Mouse (Mus musculus) 3T3-L1 (cell line): ENCODE data around the gene Rasa3.

Experiments used
- DNase-seq: peaks from one replicate; pipeline ENCODE4 v3.0.0-alpha.2; 2015; ENCODE audit warnings: low read depth, low spot score

The Rasa3 gene

GRCm38 (mm10) chr8:13677413-13677883 is at the start of gene Rasa3:
TSS of gene Rasa3 (minus strand) at chr8:13677603.
- peak; percentile 97 for DNase-seq

DNA sequence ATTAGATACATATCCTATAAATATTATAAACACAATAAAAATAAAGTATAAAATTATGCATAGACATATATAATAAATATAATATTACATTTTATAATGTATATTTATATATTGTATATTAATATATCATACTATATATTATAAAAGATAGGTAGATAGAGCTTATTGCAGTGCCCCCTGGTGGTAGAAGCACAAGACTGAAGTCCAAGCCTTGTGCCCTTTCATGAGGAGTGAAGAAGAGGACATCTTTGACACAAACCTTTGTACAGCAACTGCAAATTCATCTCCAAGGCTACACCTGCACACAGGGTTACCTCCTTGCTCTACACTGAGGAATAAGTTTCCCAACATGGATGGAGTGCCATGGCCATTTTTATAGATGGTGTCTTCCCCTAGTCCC is 48.3 kb upstream of the Rasa3 start:
- peak; percentile 79 for DNase-seq

DNA sequence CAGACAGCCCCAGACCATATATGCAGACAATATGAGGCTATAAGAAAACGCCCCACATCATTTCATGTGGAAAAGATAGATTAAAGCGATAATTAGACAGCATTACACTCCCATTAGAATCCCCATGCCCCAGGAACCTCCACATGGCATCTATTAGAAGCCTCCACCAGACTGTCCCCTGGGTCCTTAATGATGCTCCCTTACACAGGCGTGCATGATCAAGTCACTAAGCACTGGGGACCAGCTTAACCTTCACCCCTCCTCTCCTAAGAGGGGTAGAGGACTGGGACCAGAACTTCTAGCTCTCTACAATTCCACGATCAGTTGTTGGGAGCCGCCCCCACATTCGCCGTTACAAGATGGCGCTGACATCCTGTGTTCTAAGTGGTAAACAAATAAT is 41.6 kb upstream of the Rasa3 start:
- no peak for DNase-seq

DNA sequence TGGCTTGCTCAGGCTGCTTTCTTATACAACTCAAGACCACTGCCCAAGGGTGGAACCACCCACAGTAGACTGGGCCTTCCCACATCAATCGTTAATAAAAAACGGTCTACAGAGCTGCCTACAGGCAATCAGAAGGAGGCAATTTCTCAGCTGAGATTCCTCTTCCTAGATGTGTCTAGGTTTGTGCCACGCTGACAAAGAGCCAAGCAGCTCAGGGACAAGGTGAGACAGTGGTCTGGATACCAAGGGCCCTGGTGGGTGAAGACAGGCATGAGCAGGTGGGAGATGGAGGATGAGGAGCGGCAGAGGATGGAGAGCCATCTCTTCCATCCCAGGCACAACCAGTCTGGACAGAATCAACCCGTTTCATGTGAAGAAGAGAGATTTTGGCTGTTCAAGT is 31.1 kb upstream of the Rasa3 start:
- no peak for DNase-seq

DNA sequence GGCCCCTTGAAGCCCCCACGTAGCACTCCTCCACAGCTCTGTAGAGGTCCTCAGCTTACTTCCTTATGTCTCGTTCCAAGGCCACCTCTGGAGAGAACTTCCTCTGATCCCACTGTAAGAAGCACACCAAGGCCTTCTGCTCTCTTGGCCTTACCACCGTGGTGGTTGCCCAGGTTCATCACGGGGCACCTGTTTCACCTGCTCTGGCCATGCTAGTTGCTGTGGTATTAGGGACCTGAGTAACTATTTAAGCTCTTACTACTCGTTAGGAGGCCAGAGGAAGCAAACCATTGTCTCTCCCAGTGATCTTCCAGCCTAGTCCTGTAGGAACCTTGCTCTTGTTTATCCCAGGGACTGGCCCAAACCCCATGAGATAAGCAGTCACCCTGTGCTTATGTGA is 29.5 kb upstream of the Rasa3 start:
- DNase-seq = no peak

- DNase-seq = no peak
These were observed 28.3 kb upstream of the Rasa3 start, which contains the start of gene Cfap97d2 for GRCm38 (mm10) chr8:13705668-13706067. TSS of gene Cfap97d2 (plus strand) at chr8:13705889.

- DNase-seq = peak; percentile 88
These were observed 26.9 kb upstream of the Rasa3 start for GRCm38 (mm10) chr8:13704301-13704700.

DNA sequence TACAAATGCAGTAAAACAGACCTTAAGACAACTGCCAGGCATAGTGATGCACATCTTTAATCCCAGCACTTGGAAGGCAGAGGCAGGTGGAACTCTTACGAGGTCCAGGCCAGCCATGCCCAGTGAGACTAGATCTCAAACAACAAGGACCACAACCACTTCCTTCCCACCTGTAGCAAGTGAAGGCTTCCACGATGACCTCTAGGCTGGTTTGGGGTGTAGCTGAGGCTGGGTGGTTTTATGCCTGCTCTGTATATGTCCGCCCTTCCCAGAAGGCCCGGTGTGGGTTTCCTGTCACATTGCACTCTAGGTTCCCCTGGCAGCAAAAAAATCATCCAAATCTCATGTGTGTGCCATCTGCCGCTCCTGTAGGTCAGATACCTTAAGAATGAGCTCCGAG is 26.4 kb upstream of the Rasa3 start:
- no peak for DNase-seq

GRCm38 (mm10) chr8:13702755-13703154 is 25.4 kb upstream of the Rasa3 start:
- no peak for DNase-seq

DNA sequence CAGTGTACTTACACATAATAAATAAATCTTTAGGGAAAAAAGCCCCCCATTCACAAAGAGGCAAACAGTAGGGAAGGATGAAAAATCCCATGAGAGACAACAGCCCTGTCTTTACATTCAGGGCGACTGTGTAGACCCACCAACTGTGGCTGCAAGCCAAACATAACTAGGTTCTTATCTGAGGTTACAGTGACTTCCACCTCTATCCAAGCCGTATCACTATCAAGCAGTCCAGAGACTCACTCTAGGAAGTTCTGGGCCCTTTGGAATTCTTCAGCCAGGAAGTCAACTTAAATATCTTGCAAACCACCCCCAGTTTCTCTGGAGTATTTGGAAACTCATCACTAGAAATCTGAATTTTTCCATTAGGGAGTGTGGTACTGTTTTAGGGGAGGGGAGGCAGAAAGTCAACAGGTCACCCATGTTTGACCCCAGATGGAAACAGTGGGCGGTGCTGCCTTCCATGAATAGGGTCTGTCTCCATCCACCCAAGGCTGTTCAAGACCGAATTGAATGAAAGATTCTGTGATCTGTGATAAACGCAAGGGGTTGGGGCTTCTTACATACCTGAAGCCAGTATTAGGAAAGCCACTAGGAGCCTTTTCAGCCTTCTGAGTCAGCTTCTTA is 22.0 kb upstream of the Rasa3 start:
- no peak for DNase-seq

DNA sequence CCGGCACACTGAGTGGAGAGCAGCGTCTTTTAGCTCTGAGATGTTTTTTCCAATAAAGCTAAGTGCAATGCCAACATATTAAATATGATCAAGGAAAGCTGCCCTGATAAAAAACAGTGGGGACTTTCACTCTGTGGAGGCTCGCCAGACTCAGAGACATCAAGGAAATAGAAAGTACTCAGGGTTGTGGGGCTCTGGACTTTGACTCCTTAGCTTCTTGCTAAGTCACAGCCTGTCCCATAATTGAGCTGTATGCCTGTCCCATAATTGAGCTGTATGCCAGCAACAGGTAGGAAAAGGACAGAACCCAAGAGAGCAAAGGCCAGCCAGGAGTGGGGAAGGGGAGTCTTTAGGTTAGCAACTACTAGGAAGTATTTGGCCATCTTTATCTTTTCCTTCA is 20.9 kb upstream of the Rasa3 start:
- DNase-seq = no peak

DNA sequence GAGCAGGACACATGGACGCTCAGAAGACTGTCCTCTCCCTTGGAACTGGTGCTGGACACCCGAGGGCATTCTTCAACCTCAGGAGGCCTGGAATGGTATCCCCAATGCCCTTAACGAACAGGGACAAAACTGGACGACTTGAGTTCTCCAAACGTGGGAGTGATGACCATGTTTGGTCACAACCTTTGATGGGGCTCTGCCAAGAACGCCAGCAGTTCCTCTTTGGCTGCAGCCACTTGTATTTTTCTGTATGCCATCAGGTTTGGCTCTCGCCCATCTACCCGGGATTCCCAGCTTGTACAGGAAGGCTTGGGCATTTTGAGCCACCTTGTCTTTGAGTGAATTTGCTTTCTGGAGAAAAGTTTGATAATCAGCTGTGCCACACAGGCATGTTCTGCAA is 20.3 kb upstream of the Rasa3 start:
- DNase-seq = no peak

DNA sequence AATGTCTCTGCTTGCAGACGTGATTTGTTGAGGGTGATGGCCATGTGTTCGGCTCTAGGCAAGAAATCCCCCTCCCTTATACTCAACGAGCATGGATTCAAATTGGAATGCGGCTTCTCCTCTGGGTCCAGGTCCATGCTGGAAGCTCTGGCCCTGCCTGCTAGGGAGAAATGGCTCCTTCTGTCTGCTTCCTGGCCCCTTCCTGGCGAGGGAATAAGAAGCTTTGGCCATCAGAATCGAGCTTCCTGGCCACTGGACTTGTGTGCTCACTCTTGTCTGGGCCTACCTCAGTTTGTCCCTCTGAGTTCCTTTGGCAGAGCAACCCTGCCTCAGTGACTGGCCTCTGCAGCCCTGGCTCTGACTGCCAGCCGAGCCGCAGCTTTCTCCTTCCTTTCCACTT is 19.8 kb upstream of the Rasa3 start:
- no peak for DNase-seq

DNA sequence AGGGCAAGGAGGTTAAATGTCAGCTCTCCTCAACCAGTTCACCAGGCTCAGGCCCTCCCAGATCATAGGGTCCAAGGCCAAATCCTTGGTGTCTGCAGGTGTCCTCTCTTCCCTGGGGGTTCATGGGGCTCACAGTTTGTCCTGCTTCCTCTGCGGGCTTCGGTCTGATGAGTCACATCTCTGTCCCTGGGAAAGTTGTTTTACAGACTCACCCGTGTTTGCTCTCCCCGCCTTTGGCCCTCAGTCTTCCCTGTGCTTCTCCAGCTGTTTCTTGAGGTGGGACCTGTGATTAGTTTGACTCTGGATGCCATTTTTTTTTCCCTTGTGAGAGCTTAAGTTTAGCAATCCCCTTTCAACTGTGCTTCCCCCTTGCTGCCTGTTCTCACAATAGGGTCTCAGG is 18.8 kb upstream of the Rasa3 start:
- no peak for DNase-seq

GRCm38 (mm10) chr8:13695203-13695867 is 17.9 kb upstream of the Rasa3 start:
- peak; percentile 14 for DNase-seq

DNA sequence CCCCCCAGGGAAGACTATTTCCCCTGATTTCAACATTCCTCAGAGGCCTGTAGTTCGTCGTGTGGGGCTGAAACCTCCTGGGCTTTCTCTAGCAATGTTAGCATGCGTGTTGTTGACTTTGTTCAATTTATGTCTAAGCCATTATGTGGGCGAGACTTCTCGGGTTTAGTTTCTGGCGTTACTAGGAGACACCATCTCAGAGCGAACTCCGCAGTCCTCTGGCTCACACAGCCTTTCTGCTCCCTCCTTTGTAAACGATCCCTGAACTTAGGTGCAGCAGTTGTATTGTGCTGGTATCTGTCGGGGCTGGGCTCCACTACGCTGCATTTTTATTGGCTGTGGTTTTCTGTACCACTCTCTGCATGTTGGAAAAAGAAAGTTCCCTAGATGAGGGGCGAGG is 17.3 kb upstream of the Rasa3 start:
- no peak for DNase-seq

DNA sequence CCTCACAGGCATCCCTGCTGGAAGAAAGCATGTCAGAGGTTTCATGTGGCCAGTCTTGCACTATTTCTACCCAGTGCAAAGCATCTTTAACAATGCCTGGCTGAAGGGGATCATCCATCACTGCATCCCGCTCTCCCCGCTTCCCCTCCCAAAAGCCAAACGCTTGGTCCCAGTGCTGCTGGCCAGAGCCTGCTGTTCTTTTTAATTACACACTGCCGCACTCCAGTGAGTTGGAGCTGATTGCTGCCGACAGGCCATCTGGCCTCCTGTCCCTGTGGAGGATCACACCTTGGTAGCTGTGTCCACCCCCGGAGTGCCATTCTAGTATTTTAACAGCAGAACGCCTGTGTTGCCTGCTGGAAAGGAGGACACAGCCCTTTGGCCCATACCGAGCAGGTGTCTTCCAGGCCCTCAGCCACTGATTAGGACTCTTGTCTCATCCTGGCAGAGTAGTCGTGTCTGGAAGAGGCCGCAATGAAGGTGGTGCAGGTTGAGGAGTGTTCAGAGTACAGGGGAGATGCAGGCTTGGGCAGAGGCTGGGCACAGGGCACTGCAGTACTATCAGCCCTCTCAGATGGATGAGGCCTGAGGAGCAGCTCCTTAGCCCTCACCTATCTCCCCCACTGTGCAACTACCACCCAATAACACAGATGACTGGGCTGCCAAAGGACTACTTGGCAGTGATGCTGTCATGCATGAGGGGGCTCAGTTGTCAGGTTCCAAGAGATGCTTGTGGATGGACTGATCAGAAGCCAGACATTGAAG is 15.1 kb upstream of the Rasa3 start:
- no peak for DNase-seq

GRCm38 (mm10) chr8:13689331-13689730 is 11.9 kb upstream of the Rasa3 start:
- no peak for DNase-seq

- peak; percentile 43 for DNase-seq
These were observed 11.1 kb upstream of the Rasa3 start for GRCm38 (mm10) chr8:13688461-13688860.

GRCm38 (mm10) chr8:13687941-13688340 is 10.5 kb upstream of the Rasa3 start:
- no peak for DNase-seq

DNA sequence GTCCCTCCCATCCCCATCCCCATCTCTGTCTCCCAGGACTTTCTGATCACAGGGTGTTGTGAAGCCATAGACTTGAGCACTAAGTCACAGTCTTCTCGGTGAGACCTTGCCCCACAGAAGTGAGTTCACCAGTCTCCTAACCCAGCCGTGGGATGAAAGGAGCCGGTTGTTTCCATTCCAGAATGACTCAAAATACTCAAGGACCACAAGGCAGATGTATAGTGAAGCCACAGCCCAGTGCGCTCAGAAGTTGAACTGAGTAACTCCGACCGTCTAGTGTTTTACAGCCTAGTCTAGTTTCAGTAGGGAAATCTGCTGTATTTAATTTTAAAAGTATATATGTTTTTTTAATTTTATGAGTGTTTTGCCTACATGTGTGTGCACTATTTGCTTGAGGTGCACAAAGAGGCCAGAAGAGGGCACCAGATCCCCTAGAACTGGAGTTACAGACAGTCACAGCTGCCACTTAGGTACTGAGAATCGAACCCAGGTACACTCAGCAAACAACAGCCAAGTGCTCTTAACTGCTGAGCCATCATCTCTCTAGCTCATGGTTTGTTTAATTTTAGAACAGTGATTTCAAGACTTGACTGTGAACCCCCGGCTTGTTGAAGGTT is 9.8 kb upstream of the Rasa3 start:
- no peak for DNase-seq

GRCm38 (mm10) chr8:13686426-13686825 is 9.0 kb upstream of the Rasa3 start:
- no peak for DNase-seq
